Mouse (Mus musculus): Measurements from ENCODE around the gene Rbm38.

Gene Rbm38

GRCm38 (mm10) chr2:173014741-173015287 lies 5.5 kb upstream of the Rbm38 start:
- WGBS, result 80% methylated on average over 7 of the region's 7 CpGs

DNA sequence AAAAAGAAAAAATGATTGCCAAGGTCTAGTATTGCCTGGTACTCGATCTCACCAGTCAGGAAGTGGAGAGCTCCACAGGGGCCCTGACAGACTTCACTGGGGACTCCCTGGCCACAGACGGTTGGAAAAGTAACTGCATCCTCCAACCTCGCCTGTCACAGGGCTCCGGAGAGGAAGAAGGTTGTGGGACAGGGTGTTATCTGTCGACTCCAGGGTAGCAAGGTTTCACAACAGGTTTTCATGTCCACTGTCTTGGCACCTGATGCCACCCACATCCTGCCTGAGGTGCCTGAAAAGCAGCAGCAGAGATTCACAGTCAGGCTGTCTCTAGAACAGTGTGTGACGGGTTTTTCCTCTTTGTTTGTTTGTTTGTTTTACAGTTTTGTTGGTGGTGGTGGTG lies 2.4 kb upstream of the Rbm38 start:
- WGBS, result 69% methylated on average over 6 of the region's 6 CpGs

GRCm38 (mm10) chr2:173018618-173019017 lies 1.7 kb upstream of the Rbm38 start:
- WGBS, result 54% methylated on average over 8 of the region's 8 CpGs

DNA sequence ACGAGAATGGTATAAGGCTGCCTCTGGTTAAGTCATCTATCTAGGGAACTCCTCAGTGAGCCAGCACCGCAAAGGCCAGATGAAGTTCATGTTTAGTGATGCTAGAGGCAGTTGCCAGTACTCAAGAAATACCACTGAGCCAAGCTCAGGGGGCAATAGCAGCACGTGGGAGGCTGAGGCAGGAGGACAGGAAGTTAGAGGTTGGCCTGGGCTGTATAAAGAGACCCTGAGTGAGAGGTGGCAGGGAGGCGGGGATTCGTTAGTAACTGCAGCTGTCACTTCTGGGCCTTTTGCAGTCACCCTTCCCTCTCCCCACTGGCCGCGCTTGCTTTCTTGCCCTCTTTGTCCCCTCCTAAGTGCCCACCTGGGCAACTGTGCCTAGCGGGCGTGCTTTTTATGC lies 976 bp upstream of the Rbm38 start:
- 31% methylated on average over 9 of the region's 9 CpGs for WGBS

DNA sequence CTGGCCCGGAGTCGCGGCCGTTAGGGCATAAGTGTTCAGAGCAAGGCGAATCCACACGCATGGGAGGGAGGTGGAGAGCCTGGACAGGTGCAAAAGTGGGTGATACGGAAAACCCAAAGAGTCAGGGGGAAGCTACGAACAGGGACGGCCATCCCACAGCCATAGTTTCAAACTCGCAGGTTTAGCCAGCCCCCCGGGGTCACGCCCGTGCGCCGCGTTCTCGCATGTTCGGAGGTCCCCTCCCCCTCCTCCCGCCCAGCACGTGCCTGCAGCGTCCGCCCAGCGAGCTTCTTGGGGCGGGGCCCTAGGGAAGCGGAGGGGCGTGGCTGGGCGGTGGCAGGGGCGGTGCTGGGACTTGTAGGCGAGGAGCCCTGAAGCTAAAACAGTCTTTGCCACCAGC lies 508 bp upstream of the Rbm38 start:
- WGBS, result under 1% methylated on average over 28 of the region's 29 CpGs

DNA sequence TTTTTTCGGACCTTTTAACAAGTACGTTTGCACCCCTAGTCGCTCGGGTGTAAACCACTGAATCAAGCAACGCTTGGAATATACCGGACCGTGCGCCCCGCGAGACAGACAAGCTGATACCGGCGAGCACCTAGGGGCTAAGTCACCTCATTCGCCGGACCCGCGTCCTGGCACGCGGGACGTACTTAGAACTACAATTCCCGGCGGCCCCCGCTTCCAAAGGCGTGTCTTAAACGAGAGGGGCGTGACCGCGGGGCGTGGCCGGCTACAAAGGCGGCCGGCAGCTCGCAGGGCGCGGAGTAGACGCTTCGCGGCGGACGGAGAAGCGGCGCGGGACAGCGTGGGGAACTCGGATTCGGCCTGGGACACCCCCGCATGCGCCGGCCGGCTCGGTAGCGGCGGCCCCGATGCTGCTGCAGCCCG lies 1.3 kb downstream of the Rbm38 start:
- under 1% methylated on average over 54 of the region's 54 CpGs for WGBS

GRCm38 (mm10) chr2:173022056-173022681 lies 1.9 kb downstream of the Rbm38 start:
- under 1% methylated on average over 51 of the region's 51 CpGs for WGBS

DNA sequence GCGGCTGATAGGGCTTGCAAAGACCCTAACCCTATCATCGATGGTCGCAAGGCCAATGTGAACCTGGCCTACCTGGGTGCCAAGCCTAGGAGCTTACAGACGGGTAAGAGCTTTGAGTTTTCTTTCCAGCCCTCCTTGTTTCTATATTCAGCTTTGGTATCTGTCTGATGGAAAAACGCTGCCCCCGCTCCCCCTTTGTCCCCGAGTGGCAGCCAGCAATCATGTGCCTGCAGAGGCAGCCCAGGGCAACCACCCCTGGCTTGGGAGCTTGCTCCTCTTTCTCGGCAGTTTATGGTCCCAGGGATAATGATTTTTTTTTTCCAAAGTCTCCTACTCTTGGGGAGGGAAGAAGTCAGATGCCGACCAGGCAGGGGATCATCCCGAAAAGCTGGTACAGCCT lies 2.5 kb downstream of the Rbm38 start:
- 57% methylated on average over 10 of the region's 10 CpGs for WGBS

- 87% methylated on average over 7 of the region's 7 CpGs for WGBS
These were observed 3.1 kb downstream of the Rbm38 start for GRCm38 (mm10) chr2:173023371-173023851.

GRCm38 (mm10) chr2:173023966-173024365 lies 3.7 kb downstream of the Rbm38 start:
- WGBS, result 91% methylated on average over 4 of the region's 4 CpGs

DNA sequence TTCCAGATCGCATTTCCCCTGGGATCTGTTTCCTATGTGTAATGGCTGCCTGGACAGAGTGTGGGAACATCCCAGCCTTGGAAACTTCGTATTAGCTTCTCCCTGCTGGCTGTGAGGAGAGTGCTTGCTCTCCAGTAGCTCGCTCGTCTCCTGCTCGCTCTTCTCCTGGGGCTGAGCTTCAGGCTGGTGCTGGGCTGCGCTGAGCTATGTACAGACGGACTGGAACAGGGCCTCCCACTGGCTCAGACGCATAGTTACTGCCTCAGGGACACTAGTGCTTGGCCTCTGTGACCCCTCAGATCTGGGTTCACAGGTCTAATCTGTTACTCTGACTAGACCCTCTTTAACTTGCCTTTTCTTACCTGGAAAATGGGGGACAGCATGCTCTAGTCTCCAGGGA lies 4.1 kb downstream of the Rbm38 start:
- WGBS, result 90% methylated on average over 8 of the region's 8 CpGs

GRCm38 (mm10) chr2:173024938-173025337 lies 4.6 kb downstream of the Rbm38 start:
- WGBS, result 45% methylated on average over 4 of the region's 4 CpGs

DNA sequence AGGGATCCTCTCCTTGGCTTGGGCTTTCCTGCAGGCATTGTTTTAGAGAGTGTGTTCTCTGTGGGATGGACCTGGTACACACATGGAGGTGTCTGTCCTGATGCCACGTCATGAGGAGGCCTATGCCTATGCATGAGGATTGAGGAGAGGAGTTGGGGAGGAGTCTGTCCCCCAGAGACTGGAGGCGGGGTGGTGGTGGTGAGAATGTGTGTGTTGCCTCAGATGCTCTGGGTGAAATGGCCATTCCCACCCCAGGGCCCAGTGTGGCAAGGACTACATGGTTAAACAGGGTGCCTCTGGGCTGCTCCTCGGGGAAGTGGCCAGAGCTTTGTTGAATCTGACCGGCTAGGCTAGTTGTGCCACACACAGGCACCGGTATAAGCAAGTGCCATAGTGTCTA lies 6.0 kb downstream of the Rbm38 start:
- 82% methylated on average over 5 of the region's 5 CpGs for WGBS

DNA sequence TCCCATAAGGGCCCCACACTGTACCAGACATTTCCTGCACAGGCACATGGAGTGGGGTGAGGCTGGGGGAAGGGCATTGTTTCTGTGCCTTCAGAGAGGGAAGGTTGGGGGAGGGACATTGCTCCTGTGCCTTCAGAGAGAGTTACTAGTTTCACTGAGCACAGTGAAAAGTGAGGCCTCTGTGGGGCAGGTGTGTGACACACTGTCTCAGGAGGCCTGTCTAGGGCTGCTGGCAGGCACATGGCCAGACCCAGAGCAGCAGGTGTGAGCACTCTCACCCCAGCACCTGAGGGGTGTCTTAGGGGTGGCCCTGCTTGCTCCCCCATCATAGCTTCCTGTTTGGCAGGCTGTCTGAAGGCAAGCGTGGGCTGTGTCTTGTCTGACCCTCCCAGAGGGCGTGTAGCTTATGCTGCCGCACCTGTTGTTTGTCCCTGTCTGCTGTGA lies 6.4 kb downstream of the Rbm38 start:
- 89% methylated on average over 3 of the region's 3 CpGs for WGBS

DNA sequence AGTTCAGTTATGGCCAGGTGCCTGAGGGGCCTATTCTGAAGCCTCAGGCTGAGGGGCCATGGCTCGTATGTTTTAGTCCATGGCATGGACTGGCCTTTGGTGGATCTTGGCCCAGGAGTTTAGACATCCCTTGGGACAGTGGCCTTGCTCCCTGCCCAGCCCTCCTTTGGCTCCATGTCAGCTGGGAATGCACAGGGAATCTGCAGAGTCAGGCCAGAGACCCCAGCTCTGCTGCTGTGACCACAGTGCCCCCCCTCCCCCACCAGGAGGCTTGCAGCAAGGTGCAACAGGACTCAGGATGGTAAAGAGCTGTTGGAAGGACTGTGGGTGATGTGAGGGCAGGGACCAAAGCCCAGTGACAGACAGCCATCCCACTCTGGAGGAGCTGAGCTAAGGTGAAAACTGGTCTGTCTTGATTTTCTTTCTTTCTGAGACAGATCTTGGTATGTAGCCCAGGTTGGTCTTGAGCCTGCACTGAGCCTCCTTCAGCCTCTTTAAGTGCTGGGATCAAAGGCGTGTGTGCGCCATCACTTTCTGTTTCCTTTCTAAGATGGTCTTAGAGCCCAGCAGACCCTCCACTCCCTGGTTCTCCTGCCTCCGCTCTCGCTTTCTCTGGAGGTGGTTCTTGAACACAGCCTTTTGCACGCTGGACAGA lies 7.0 kb downstream of the Rbm38 start:
- 95% methylated on average over 6 of the region's 6 CpGs for WGBS

- WGBS, result 68% methylated on average over 4 of the region's 4 CpGs
These were observed 7.7 kb downstream of the Rbm38 start for GRCm38 (mm10) chr2:173027824-173028495.

- 87% methylated on average over 3 of the region's 3 CpGs for WGBS
These were observed 8.3 kb downstream of the Rbm38 start for GRCm38 (mm10) chr2:173028508-173029031.

DNA sequence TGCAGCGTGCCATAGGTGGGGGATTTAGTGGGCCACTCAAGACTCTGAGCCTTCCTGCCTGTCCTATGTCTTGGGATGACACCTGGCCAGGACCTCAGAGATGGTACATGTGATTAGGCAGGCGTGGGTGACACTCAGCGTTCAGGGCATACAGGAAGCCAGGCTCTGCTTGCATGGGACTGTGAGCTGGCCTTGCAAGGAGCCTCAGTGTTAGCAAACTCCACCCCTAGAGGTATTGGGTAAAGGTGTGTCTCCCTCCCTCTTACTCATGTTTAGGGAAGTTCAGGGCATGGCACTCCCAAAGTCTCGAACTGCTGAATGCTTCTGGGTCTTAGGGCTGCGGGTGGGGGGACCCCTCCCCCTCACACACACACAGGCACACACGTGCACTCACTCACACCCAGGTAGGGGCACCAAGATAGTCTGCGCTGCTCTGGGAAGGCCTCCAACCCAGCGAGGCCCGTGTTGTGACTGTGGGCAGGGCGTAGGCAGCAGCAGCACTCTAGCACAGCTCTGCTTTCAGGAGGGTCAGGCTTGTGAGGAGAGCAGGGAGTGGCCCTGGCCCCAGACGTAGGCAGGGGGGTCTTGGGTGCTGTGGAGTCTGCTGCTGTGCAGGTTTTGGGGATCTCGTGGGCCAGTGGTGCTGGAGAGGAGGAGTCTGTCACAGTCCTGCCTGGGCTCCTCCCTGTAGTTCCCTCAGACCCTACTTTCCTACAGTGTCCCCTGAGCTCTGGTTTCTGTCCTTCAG lies 10.5 kb downstream of the Rbm38 start:
- 80% methylated on average over 12 of the region's 12 CpGs for WGBS

DNA sequence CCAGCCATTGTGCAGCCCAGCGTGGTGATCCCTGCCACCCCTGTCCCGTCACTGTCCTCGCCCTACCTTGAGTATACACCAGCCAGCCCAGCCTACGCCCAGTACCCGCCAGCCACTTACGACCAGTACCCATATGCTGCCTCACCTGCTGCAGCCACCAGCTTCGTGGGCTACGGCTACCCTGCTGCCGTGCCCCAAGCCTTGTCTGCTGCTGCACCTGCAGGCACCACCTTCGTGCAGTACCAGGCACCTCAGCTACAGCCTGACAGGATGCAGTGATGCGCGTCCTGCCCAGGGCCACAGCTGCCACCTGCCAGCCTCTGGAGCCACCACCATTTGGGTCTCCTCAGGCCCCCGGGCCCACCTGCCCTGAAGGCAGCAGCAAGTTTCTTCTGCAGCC lies 13.2 kb downstream of the Rbm38 start:
- 95% methylated on average over 13 of the region's 13 CpGs for WGBS

DNA sequence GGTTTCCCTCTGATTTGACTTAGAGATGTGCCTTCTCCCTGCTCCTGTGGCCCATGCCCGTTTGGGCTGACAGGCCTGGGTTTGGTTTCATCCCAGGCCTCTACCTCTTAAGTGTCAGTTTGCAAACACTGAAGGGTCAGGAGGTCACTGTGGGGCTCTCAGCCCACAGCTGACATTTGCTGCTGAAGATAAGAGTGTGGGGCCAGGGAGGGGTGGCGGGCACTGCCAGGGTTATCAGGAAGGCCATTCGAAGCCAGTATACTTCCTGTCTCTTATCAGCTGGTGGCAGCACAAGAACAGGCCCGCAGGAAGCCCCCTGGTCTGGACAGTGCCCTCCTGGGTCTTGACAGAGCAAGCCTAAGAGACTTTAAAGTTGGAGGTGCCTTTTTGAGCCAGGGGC lies 14.7 kb downstream of the Rbm38 start:
- 79% methylated on average over 4 of the region's 4 CpGs for WGBS

DNA sequence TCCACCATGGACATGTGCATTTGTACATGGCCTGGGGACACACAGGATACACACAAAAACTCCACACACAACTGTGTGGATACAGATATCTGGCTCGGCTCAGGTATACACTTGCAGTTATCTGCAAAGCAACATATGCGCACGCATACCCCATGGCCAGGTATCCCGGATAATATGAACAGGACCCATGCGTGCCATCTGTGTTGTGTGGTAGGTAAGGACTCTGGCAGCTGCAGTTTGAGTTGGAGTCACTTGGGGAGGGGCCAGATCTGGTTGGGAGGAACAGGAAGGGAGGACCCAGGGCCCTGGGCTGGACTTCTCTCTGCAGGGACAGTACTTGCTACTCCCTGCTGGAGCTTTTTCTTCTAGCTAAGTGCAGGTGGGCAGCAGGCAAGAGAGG lies 15.4 kb downstream of the Rbm38 start:
- 97% methylated on average over 5 of the region's 5 CpGs for WGBS

GRCm38 (mm10) chr2:173036055-173036454 lies 15.8 kb downstream of the Rbm38 start:
- WGBS, result 96% methylated on average over 5 of the region's 5 CpGs

Data from cerebral cortex, adult 2 months (tissue).